Comparison of ENCODE assay signal across 8 mouse cellular contexts in genomic region chr6:136470321-136471230, GRCm38 (mm10). TPM values are rescaled to one million over a fixed set of nuclear protein-coding genes. Genes with fewer than 3 reads are reported as not detected.
DNase-seq lines count a peak whose midpoint lies in the region; ATAC-seq and TF ChIP-seq lines count a peak whose summit lies in the region.

No protein-coding gene starts in this region.

- peak; percentile 39; the same call in 1 of the 2 replicates for TF ChIP-seq POLR2A in CH12.LX (IDR thresholded peaks at IDR 0.05; ENCODE audit: low read depth, low read length)

- H3K9me3 ChIP-seq in CH12.LX (replicated peaks; ENCODE audit: low read length): peaks cover 11% of the 10 kb centered on the region
- H3K9me3 ChIP-seq in forebrain, embryonic 10.5 days: peaks cover 9% of the 10 kb centered on the region; the same call in 1 of the 2 replicates
- no peaks in the 10 kb centered on the region for H3K9me3 ChIP-seq in heart, embryonic 14.5 days (ENCODE audit: control insufficient read depth, low read length)
- H3K9me3 ChIP-seq in kidney, postnatal 0 days (replicated peaks; ENCODE audit: low read length): no peaks in the 10 kb centered on the region
- H3K9me3 ChIP-seq in liver, embryonic 12.5 days (replicated peaks): no peaks in the 10 kb centered on the region

- in situ Hi-C loops in CH12.LX (cut with MboI; ENCODE audit: low pct_ligation_motif_present, low pct_unique_long_range_greater_than_20kb, low sequenced_read_pairs): no loop called here

- DNase-seq in CH12.LX (ENCODE audit: extremely low read depth): peak; percentile 83
- DNase-seq in c-Kit-positive CD71-positive TER-119-positive erythroid progenitor cells, embryonic 14.5 days (ENCODE audit: low spot score): peak; percentile 72
- DNase-seq in forebrain, embryonic 10.5 days (ENCODE audit: extremely low spot score, low spot score): peak; percentile 95
- peak; percentile 90 for DNase-seq in kidney, postnatal 0 days (ENCODE audit: low spot score)
- DNase-seq in natural killer cell, adult 2 months (ENCODE audit: low spot score in 2 of 2): peak; percentile 75 to 81
- peak; percentile 82 for DNase-seq in splenic B cell, adult 2 months (ENCODE audit: low read depth, low spot score)

- ATAC-seq in heart, embryonic 14.5 days (ENCODE audit: insufficient number of reproducible peaks, insufficient read depth, low FRiP score, low read depth): peak; percentile 69
- peak; percentile 57 for ATAC-seq in kidney, postnatal 0 days (replicated peaks; ENCODE audit: low FRiP score, low read depth)
- peak; percentile 49 for ATAC-seq in liver, embryonic 12.5 days

- no peaks in the 10 kb centered on the region for H3K27me3 ChIP-seq in CH12.LX (replicated peaks)
- H3K27me3 ChIP-seq in forebrain, embryonic 10.5 days (ENCODE audit: poor library complexity, severe bottlenecking): no peaks in the 10 kb centered on the region
- H3K27me3 ChIP-seq in heart, embryonic 14.5 days (ENCODE audit: control insufficient read depth, insufficient read depth, low read length): no peaks in the 10 kb centered on the region
- no peaks in the 10 kb centered on the region for H3K27me3 ChIP-seq in kidney, postnatal 0 days (ENCODE audit: insufficient read depth, low read length)
- no peaks in the 10 kb centered on the region for H3K27me3 ChIP-seq in liver, embryonic 12.5 days (replicated peaks)
- H3K27me3 ChIP-seq in splenic B cell, adult 2 months (ENCODE audit: control insufficient read depth, insufficient read depth, low read length, poor library complexity, severe bottlenecking): no peaks in the 10 kb centered on the region

- H3K4me3 ChIP-seq in CH12.LX (replicated peaks in 1 of 3; ENCODE audit: low read depth in 2 of 3, low read length in 2 of 3, poor library complexity in 1 of 3): no peak overlapping the region
- peak overlapping the region; percentile 31 for H3K4me3 ChIP-seq in forebrain, embryonic 10.5 days
- H3K4me3 ChIP-seq in heart, embryonic 14.5 days (ENCODE audit: control insufficient read depth in 1 of 2, insufficient read depth in 1 of 2, low read depth in 1 of 2, low read length in 2 of 2): no peak overlapping the region
- H3K4me3 ChIP-seq in kidney, postnatal 0 days (replicated peaks; ENCODE audit: low read depth, low read length): no peak overlapping the region
- H3K4me3 ChIP-seq in liver, embryonic 12.5 days: peak overlapping the region; percentile 41

- H3K4me2 ChIP-seq in CH12.LX (ENCODE audit: insufficient read depth, low read depth, poor library complexity, severe bottlenecking): no peak overlapping the region
- peak overlapping the region; percentile 38 for H3K4me2 ChIP-seq in heart, embryonic 14.5 days (ENCODE audit: low read length)
- H3K4me2 ChIP-seq in kidney, postnatal 0 days (ENCODE audit: low read length): no peak overlapping the region
- H3K4me2 ChIP-seq in liver, embryonic 12.5 days: peak overlapping the region; percentile 64

- under 1% methylated on average over 28 of the region's 31 CpGs for WGBS in forebrain, embryonic 10.5 days
- 6% methylated on average over 31 of the region's 31 CpGs for WGBS in heart, embryonic 14.5 days
- WGBS in kidney, postnatal 0 days: 9% methylated on average over 31 of the region's 31 CpGs
- 5% methylated on average over 31 of the region's 31 CpGs for WGBS in liver, embryonic 12.5 days (ENCODE audit: insufficient replicate concordance)

- H3K27ac ChIP-seq in CH12.LX (ENCODE audit: insufficient read depth, low read depth): peak overlapping the region; percentile 76
- H3K27ac ChIP-seq in forebrain, embryonic 10.5 days: peak overlapping the region; percentile 95
- H3K27ac ChIP-seq in heart, embryonic 14.5 days (replicated peaks in 1 of 2; ENCODE audit: control insufficient read depth in 1 of 2, insufficient read depth in 1 of 2, low read depth in 2 of 2, low read length in 2 of 2): peak overlapping the region; percentile 69 to 94
- peak overlapping the region; percentile 95 for H3K27ac ChIP-seq in kidney, postnatal 0 days
- H3K27ac ChIP-seq in liver, embryonic 12.5 days: peak overlapping the region; percentile 97

- H3K36me3 ChIP-seq in CH12.LX (replicated peaks in 1 of 2; ENCODE audit: control insufficient read depth in 1 of 2, insufficient read depth in 1 of 2, low read length in 1 of 2): peaks cover 0 to 6% of the 10 kb centered on the region in 2 experiments
- H3K36me3 ChIP-seq in forebrain, embryonic 10.5 days (replicated peaks): no peaks in the 10 kb centered on the region
- no peaks in the 10 kb centered on the region for H3K36me3 ChIP-seq in heart, embryonic 14.5 days (ENCODE audit: control insufficient read depth, insufficient read depth, low read length)
- no peaks in the 10 kb centered on the region for H3K36me3 ChIP-seq in kidney, postnatal 0 days (ENCODE audit: insufficient read depth, low read length)
- H3K36me3 ChIP-seq in liver, embryonic 12.5 days: no peaks in the 10 kb centered on the region
- no peaks in the 10 kb centered on the region for H3K36me3 ChIP-seq in splenic B cell, adult 2 months (ENCODE audit: control insufficient read depth, insufficient read depth, low read length, poor library complexity, severe bottlenecking)

- TF ChIP-seq RAD21 in CH12.LX (IDR thresholded peaks at IDR 0.05; ENCODE audit: low read depth, low read length): no peak

- no peaks in the 10 kb centered on the region for H3K79me2 ChIP-seq in CH12.LX (replicated peaks; ENCODE audit: control insufficient read depth, extremely low read depth, insufficient read depth, poor library complexity, severe bottlenecking)

- dilution Hi-C loops in CH12.LX (cut with MboI; ENCODE audit: extremely low pct_ligation_motif_present, extremely low pct_unique_long_range_greater_than_20kb, low sequenced_read_pairs): no loop called here

- TF ChIP-seq EP300 in CH12.LX (IDR thresholded peaks at IDR 0.05; ENCODE audit: low read length): no peak

- no peak for TF ChIP-seq CTCF in CH12.LX (conservative IDR thresholded peaks at IDR 0.05 in 1 of 2, IDR thresholded peaks at IDR 0.05 in 1 of 2; ENCODE audit: low read depth in 2 of 2, low read length in 2 of 2)
- no peak for TF ChIP-seq CTCF in kidney, postnatal 0 days (IDR thresholded peaks at IDR 0.05; ENCODE audit: low read depth)

- no peak overlapping the region for H3K9ac ChIP-seq in CH12.LX (ENCODE audit: insufficient read depth, low read depth)
- no peak overlapping the region; the same call in 1 of the 2 replicates for H3K9ac ChIP-seq in heart, embryonic 14.5 days (ENCODE audit: low read length)
- no peak overlapping the region for H3K9ac ChIP-seq in kidney, postnatal 0 days (ENCODE audit: low read depth, low read length)
- peak overlapping the region; percentile 58 for H3K9ac ChIP-seq in liver, embryonic 12.5 days

- peaks cover 25 to 66% of the 10 kb centered on the region in 2 experiments for H3K4me1 ChIP-seq in CH12.LX (ENCODE audit: control insufficient read depth in 1 of 2, insufficient read depth in 2 of 2)
- peaks cover 81% of the 10 kb centered on the region for H3K4me1 ChIP-seq in forebrain, embryonic 10.5 days
- peaks cover 36 to 51% of the 10 kb centered on the region in 2 experiments for H3K4me1 ChIP-seq in heart, embryonic 14.5 days (ENCODE audit: control insufficient read depth in 2 of 2, insufficient read depth in 2 of 2, low read length in 2 of 2)
- H3K4me1 ChIP-seq in kidney, postnatal 0 days (replicated peaks; ENCODE audit: insufficient read depth, low read length): peaks cover 17% of the 10 kb centered on the region
- peaks cover 90% of the 10 kb centered on the region for H3K4me1 ChIP-seq in liver, embryonic 12.5 days

TF ChIP-seq in CH12.LX, 34 proteins besides CTCF, POLR2A, EP300 and RAD21:
- TF ChIP-seq BHLHE40 (IDR thresholded peaks at IDR 0.05; ENCODE audit: low read depth, low read length) (peak; percentile 76), ZNF384 (IDR thresholded peaks at IDR 0.05; ENCODE audit: low read depth, low read length) (peak; percentile 90), CHD2 (IDR thresholded peaks at IDR 0.05; ENCODE audit: low read length) (peak; percentile 95), JUN (IDR thresholded peaks at IDR 0.05; ENCODE audit: insufficient read depth, low read depth, low read length) (no peak), MEF2A (IDR thresholded peaks at IDR 0.05; ENCODE audit: borderline replicate concordance, low read depth, low read length) (no peak), ELF1 (IDR thresholded peaks at IDR 0.05; ENCODE audit: low read depth, low read length) (peak; percentile 67), UBTF (IDR thresholded peaks at IDR 0.05; ENCODE audit: low read depth, low read length) (no peak), TCF12 (IDR thresholded peaks at IDR 0.05; ENCODE audit: low read depth, low read length) (0 out of 2 replicates have a peak, but pooled peaks have one; percentile 39), TBP (conservative IDR thresholded peaks at IDR 0.05; ENCODE audit: low read depth, low read length) (no peak), RCOR1 (conservative IDR thresholded peaks at IDR 0.05; ENCODE audit: low read depth, low read length) (0 out of 2 replicates have a peak, but pooled peaks have one; percentile 25), E2F4 (IDR thresholded peaks at IDR 0.05; ENCODE audit: insufficient replicate concordance, low read depth, low read length) (no peak), ETS1 (conservative IDR thresholded peaks at IDR 0.05; ENCODE audit: low read depth, low read length) (peak; percentile 50; the same call in 1 of the 2 replicates)

RNA-seq across cellular contexts. Expression of gene Atf7ip, which starts 35.4 kb away (rescaled TPM):
- 20.4 and 35.4 TPM in 2 replicates for total RNA-seq in CH12.LX (2012; rRNA removed)
- 4.2 and 4.4 TPM in 2 replicates for total RNA-seq in CH12.LX (2014; rRNA removed)
- 29.7 and 44.8 TPM in 2 replicates for polyA plus RNA-seq in CH12.LX (2012; ENCODE audit: insufficient read length, low read depth)
- 44.2 and 46.7 TPM in 2 replicates for polyA plus RNA-seq in forebrain, embryonic 10.5 days (2016; fragmentation: Nextera tagmentation; extraction: Ambion mirVana)
- polyA plus RNA-seq in heart, embryonic 14.5 days (2014; fragmentation: Nextera tagmentation; extraction: Ambion mirVana): 40.8 and 47.0 TPM in 2 replicates
- 17.9 and 20.2 TPM in 2 replicates for polyA plus RNA-seq in kidney, postnatal 0 days (2015; fragmentation: Nextera tagmentation; extraction: Ambion mirVana)
- 23.2 and 24.8 TPM in 2 replicates for polyA plus RNA-seq in liver, embryonic 12.5 days (2016; fragmentation: Nextera tagmentation; extraction: Ambion mirVana)

RNA-seq across cellular contexts. Expression of gene E330021D16Rik, which starts 55.2 kb away (rescaled TPM):
- total RNA-seq in CH12.LX (2012; rRNA removed) (not detected in 2 replicates), CH12.LX (2014; rRNA removed) (not detected in 2 replicates)
- not detected in 2 replicates for polyA plus RNA-seq in CH12.LX (2012; ENCODE audit: insufficient read length, low read depth)
- polyA plus RNA-seq in forebrain, embryonic 10.5 days (2016; fragmentation: Nextera tagmentation; extraction: Ambion mirVana): not detected in 2 replicates
- not detected in 2 replicates for polyA plus RNA-seq in heart, embryonic 14.5 days (2014; fragmentation: Nextera tagmentation; extraction: Ambion mirVana)
- polyA plus RNA-seq in kidney, postnatal 0 days (2015; fragmentation: Nextera tagmentation; extraction: Ambion mirVana): 4.2 and 4.7 TPM in 2 replicates
- polyA plus RNA-seq in liver, embryonic 12.5 days (2016; fragmentation: Nextera tagmentation; extraction: Ambion mirVana): not detected in 2 replicates

Comparison
In these comparisons a context has a peak if more than half of its experiments do, and no peak if none do; other contexts are left out.
1. H3K4me2 ChIP-seq: peak in heart, embryonic 14.5 days (single experiment) and liver, embryonic 12.5 days (single experiment); none in CH12.LX (single experiment) and kidney, postnatal 0 days (single experiment).
2. H3K4me3 ChIP-seq: peak in forebrain, embryonic 10.5 days (single experiment) and liver, embryonic 12.5 days (single experiment); none in CH12.LX (0 of 3), heart, embryonic 14.5 days (0 of 2) and kidney, postnatal 0 days (single experiment).
3. Peak in every context shown above with its lines, with median percentiles within 50 percentile points of each other: DNase-seq, H3K27ac ChIP-seq and ATAC-seq.